Mouse (Mus musculus) cerebellum, adult 11-12 months (tissue): ENCODE data around the gene Sf3b3.

ENCODE experiments used
- DNase-seq: peaks from one replicate; pipeline ENCODE4 v3.0.0; 2022

The Sf3b3 gene

GRCm38 (mm10) chr8:110764671-110765070 is 81.9 kb downstream of the Sf3b3 start:
- peak; percentile 52 for DNase-seq

GRCm38 (mm10) chr8:110761988-110762387 is 84.6 kb downstream of the Sf3b3 start:
- no peak for DNase-seq

GRCm38 (mm10) chr8:110761185-110761584 is 85.4 kb downstream of the Sf3b3 start:
- no peak for DNase-seq

GRCm38 (mm10) chr8:110760280-110760940 is 86.2 kb downstream of the Sf3b3 start:
- DNase-seq = no peak
